Mouse (Mus musculus): ENCODE results near the gene Kat2b. TPM values are rescaled to one million over a fixed set of nuclear protein-coding genes. Genes with fewer than 3 reads are reported as not detected.
"Not testable (repeated sequence)": the region's sequence is repeated elsewhere in the genome, so short reads cannot be mapped to it uniquely, and the experiment has no call there.

The Kat2b gene
- polyA plus RNA-seq, 1 experiment from 2014 or later: 6.0 TPM

- Histone ChIP-seq H3K27me3 (replicated peaks) (no peaks in the 10 kb centered on the region), H3K9me3 (replicated peaks) (no peaks in the 10 kb centered on the region), H3K4me1 (no peaks in the 10 kb centered on the region), H3K4me3 (replicated peaks) (no peak overlapping the region), H3K4me2 (no peak overlapping the region), H3K36me3 (peaks cover 32% of the 10 kb centered on the region; the same call in 1 of the 2 replicates), H3K27ac (replicated peaks) (no peak overlapping the region), H3K9ac (replicated peaks) (no peak overlapping the region)
- ATAC-seq (ENCODE audit: low FRiP score): no peak
- 90% methylated on average over 4 of the region's 4 CpGs for WGBS
Measured at GRCm38 (mm10) chr17:53654596-53654995, 87.9 kb downstream of the Kat2b start.

GRCm38 (mm10) chr17:53655081-53655480 is 88.4 kb downstream of the Kat2b start:
- H3K27me3 ChIP-seq (replicated peaks): no peaks in the 10 kb centered on the region
- H3K36me3 ChIP-seq: peaks cover 36% of the 10 kb centered on the region; the same call in 1 of the 2 replicates
- no peak overlapping the region for H3K9ac ChIP-seq (replicated peaks)
- H3K9me3 ChIP-seq (replicated peaks): no peaks in the 10 kb centered on the region
- WGBS: 86% methylated on average over 6 of the region's 6 CpGs
- no peak overlapping the region for H3K4me3 ChIP-seq (replicated peaks)
- H3K27ac ChIP-seq (replicated peaks): no peak overlapping the region
- ATAC-seq (ENCODE audit: low FRiP score): no peak
- H3K4me1 ChIP-seq: no peaks in the 10 kb centered on the region
- H3K4me2 ChIP-seq: no peak overlapping the region

- H3K4me1 ChIP-seq: no peaks in the 10 kb centered on the region
- H3K4me2 ChIP-seq: no peak overlapping the region
- peaks cover 42% of the 10 kb centered on the region; the same call in 1 of the 2 replicates for H3K36me3 ChIP-seq
- 88% methylated on average over 2 of the region's 2 CpGs for WGBS
- H3K4me3 ChIP-seq (replicated peaks): no peak overlapping the region
- no peaks in the 10 kb centered on the region for H3K9me3 ChIP-seq (replicated peaks)
- no peak for ATAC-seq (ENCODE audit: low FRiP score)
- no peak overlapping the region for H3K27ac ChIP-seq (replicated peaks)
- H3K27me3 ChIP-seq (replicated peaks): no peaks in the 10 kb centered on the region
- no peak overlapping the region for H3K9ac ChIP-seq (replicated peaks)
Measured at GRCm38 (mm10) chr17:53655959-53656358, 89.3 kb downstream of the Kat2b start.

GRCm38 (mm10) chr17:53656369-53656860 is 89.8 kb downstream of the Kat2b start:
- Histone ChIP-seq H3K4me1 (no peaks in the 10 kb centered on the region), H3K9me3 (replicated peaks) (no peaks in the 10 kb centered on the region), H3K27ac (replicated peaks) (no peak overlapping the region), H3K4me2 (no peak overlapping the region), H3K36me3 (peaks cover 46% of the 10 kb centered on the region; the same call in 1 of the 2 replicates), H3K9ac (replicated peaks) (no peak overlapping the region), H3K27me3 (replicated peaks) (no peaks in the 10 kb centered on the region), H3K4me3 (replicated peaks) (no peak overlapping the region)
- WGBS: 73% methylated on average over 6 of the region's 6 CpGs
- ATAC-seq (ENCODE audit: low FRiP score): no peak

- H3K36me3 ChIP-seq: peaks cover 49% of the 10 kb centered on the region; the same call in 1 of the 2 replicates
- H3K4me1 ChIP-seq: not testable (repeated sequence)
- WGBS: 75% methylated on average over 2 of the region's 2 CpGs
Measured at GRCm38 (mm10) chr17:53657391-53657790, 90.7 kb downstream of the Kat2b start.

GRCm38 (mm10) chr17:53658668-53659067 is 92.0 kb downstream of the Kat2b start:
- ATAC-seq (ENCODE audit: low FRiP score): no peak
- no peaks in the 10 kb centered on the region for H3K9me3 ChIP-seq (replicated peaks)
- H3K36me3 ChIP-seq: peaks cover 46% of the 10 kb centered on the region; the same call in 1 of the 2 replicates
- no peaks in the 10 kb centered on the region for H3K27me3 ChIP-seq (replicated peaks)
- no peak overlapping the region for H3K27ac ChIP-seq (replicated peaks)
- H3K4me1 ChIP-seq: no peaks in the 10 kb centered on the region
- H3K4me2 ChIP-seq: no peak overlapping the region
- H3K4me3 ChIP-seq (replicated peaks): no peak overlapping the region
- H3K9ac ChIP-seq (replicated peaks): no peak overlapping the region
- WGBS: 83% methylated on average over 2 of the region's 2 CpGs

More at GRCm38 (mm10) chr17:53657391-53657790, 90.7 kb downstream of the Kat2b start:
- H3K9ac ChIP-seq (replicated peaks); H3K4me3 ChIP-seq (replicated peaks); H3K4me2 ChIP-seq; H3K27ac ChIP-seq (replicated peaks); H3K9me3 ChIP-seq (replicated peaks); ATAC-seq (ENCODE audit: low FRiP score); H3K27me3 ChIP-seq (replicated peaks): not testable (repeated sequence)

GRCm38 (mm10) chr17:53659230-53659629 is 92.6 kb downstream of the Kat2b start:
- Histone ChIP-seq H3K36me3 (peaks cover 44% of the 10 kb centered on the region; the same call in 1 of the 2 replicates), H3K4me1 (no peaks in the 10 kb centered on the region), H3K4me3 (replicated peaks) (no peak overlapping the region), H3K27me3 (replicated peaks) (no peaks in the 10 kb centered on the region), H3K27ac (replicated peaks) (no peak overlapping the region), H3K9ac (replicated peaks) (no peak overlapping the region), H3K4me2 (no peak overlapping the region), H3K9me3 (replicated peaks) (no peaks in the 10 kb centered on the region)
- ATAC-seq (ENCODE audit: low FRiP score): 0 out of 2 replicates have a peak, but pooled peaks have one; percentile 47
- WGBS: 76% methylated on average over 8 of the region's 8 CpGs

- Histone ChIP-seq H3K27ac (replicated peaks) (no peak overlapping the region), H3K9ac (replicated peaks) (no peak overlapping the region), H3K4me2 (no peak overlapping the region), H3K9me3 (replicated peaks) (no peaks in the 10 kb centered on the region), H3K4me3 (replicated peaks) (no peak overlapping the region), H3K36me3 (peaks cover 41% of the 10 kb centered on the region; the same call in 1 of the 2 replicates), H3K27me3 (replicated peaks) (no peaks in the 10 kb centered on the region), H3K4me1 (no peaks in the 10 kb centered on the region)
- WGBS: 37% methylated on average over 4 of the region's 4 CpGs
- peak; percentile 82; the same call in 1 of the 2 replicates for ATAC-seq (ENCODE audit: low FRiP score)
Measured at GRCm38 (mm10) chr17:53659738-53660137, 93.1 kb downstream of the Kat2b start.

- no peak overlapping the region for H3K4me2 ChIP-seq
- H3K9me3 ChIP-seq (replicated peaks): no peaks in the 10 kb centered on the region
- whole genome bisulfite sequencing: 73% methylated on average over 6 of the region's 6 CpGs
- no peak for ATAC-seq (ENCODE audit: low FRiP score)
- H3K4me3 ChIP-seq (replicated peaks): no peak overlapping the region
- no peaks in the 10 kb centered on the region for H3K27me3 ChIP-seq (replicated peaks)
- no peak overlapping the region for H3K9ac ChIP-seq (replicated peaks)
- H3K36me3 ChIP-seq: peaks cover 39% of the 10 kb centered on the region
- H3K27ac ChIP-seq (replicated peaks): no peak overlapping the region
- no peaks in the 10 kb centered on the region for H3K4me1 ChIP-seq
Measured at GRCm38 (mm10) chr17:53661056-53661840, 94.6 kb downstream of the Kat2b start.

GRCm38 (mm10) chr17:53664267-53664666 is 97.6 kb downstream of the Kat2b start:
- no peaks in the 10 kb centered on the region for H3K27me3 ChIP-seq (replicated peaks)
- H3K4me3 ChIP-seq (replicated peaks): no peak overlapping the region
- H3K4me1 ChIP-seq: no peaks in the 10 kb centered on the region
- H3K9me3 ChIP-seq (replicated peaks): no peaks in the 10 kb centered on the region
- no peak for ATAC-seq (ENCODE audit: low FRiP score)
- no peak overlapping the region for H3K27ac ChIP-seq (replicated peaks)
- H3K4me2 ChIP-seq: no peak overlapping the region
- H3K9ac ChIP-seq (replicated peaks): no peak overlapping the region
- 90% methylated on average over 3 of the region's 3 CpGs for WGBS
- H3K36me3 ChIP-seq: peaks cover 43% of the 10 kb centered on the region

- H3K9me3 ChIP-seq (replicated peaks): no peaks in the 10 kb centered on the region
- H3K4me2 ChIP-seq: no peak overlapping the region
- no peak for ATAC-seq (ENCODE audit: low FRiP score)
- H3K36me3 ChIP-seq: peaks cover 41% of the 10 kb centered on the region
- 69% methylated on average over 2 of the region's 2 CpGs for WGBS
- no peak overlapping the region for H3K9ac ChIP-seq (replicated peaks)
- no peaks in the 10 kb centered on the region for H3K27me3 ChIP-seq (replicated peaks)
- no peak overlapping the region for H3K27ac ChIP-seq (replicated peaks)
- no peaks in the 10 kb centered on the region for H3K4me1 ChIP-seq
- no peak overlapping the region for H3K4me3 ChIP-seq (replicated peaks)
Measured at GRCm38 (mm10) chr17:53664703-53665382, 98.2 kb downstream of the Kat2b start.

Data from neural tube, embryonic 15.5 days (tissue).